Comparison of ENCODE assay signal across 8 mouse cellular contexts in the genomic region with DNA sequence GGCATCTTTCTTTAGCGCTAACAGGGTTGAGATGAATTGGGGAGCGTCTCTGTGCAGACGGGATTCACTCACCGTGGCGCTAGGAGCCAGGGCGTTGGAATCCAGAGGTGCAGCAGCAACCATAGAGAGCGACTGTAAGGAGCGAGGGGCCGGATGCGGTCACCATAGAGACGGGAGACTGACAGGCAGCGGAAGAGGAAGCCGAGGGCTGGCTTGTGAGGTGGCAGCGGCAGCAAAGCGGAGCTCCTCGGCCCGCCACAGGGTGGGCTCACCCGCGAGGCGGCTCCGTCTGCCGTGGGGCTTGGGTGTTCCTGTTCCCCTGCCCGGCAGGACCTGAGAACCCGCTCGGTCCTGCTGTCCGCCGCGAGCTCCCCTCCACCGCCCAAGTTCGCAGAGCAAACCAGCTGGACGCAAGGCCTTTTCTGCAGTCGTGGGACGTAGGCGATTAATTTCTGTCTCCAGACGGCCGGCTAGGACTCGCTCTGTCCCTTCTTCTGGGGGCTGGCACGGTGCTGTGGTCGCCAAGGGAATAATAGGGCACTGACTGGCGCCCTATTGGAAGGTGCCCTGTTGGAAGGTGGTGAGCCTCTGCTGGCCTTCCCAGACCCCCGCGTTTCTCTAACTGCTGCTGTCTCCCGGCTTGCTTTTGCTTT. TPM values are rescaled to one million over a fixed set of nuclear protein-coding genes. Genes with fewer than 3 reads are reported as not detected.
DNase-seq lines count a peak whose midpoint lies in the region; ATAC-seq and TF ChIP-seq lines count a peak whose summit lies in the region.

Chpf2 (plus strand) TSS at position 195 of the 653 bp plus-strand sequence.

- CTCF ChIA-PET in Patski (lab: Charles Lee): interaction anchor here (7.2 kb wide), 1 partner anchor 9 kb away, joined by 49 read pairs; no protein-coding TSS in a partner anchor

- peak; percentile 67 for ATAC-seq in Patski
- ATAC-seq in frontal cortex, adult (ENCODE audit: low TSS enrichment): peak; percentile 90

- POLR2A ChIA-PET in Patski (lab: Charles Lee): interaction anchor here (0.7 to 1.5 kb wide), 6 partner anchors 10 to 161 kb away, joined by 3 to 5 read pairs (median 4); partner anchors contain the start of gene Abcf2

- in situ Hi-C loops in Patski (cut with MboI; ENCODE audit: low pct_unique_long_range_greater_than_20kb): no loop called here

- peak within 1 kb of the TSS; percentile 89 for H3K4me3 ChIP-seq in hindbrain, embryonic 10.5 days

- H3K27me3 ChIP-seq in Patski: no peaks in the 10 kb centered on the region
- H3K27me3 ChIP-seq in hindbrain, embryonic 10.5 days (ENCODE audit: insufficient read depth, poor library complexity, severe bottlenecking): peaks cover 18% of the 10 kb centered on the region

- under 1% methylated on average over 43 of the region's 43 CpGs for WGBS in hindbrain, embryonic 10.5 days

- H3K36me3 ChIP-seq in hindbrain, embryonic 10.5 days: peaks cover 36% of the 10 kb centered on the region

- peaks cover 45% of the 10 kb centered on the region for H3K4me1 ChIP-seq in hindbrain, embryonic 10.5 days (replicated peaks)

- no peak for DNase-seq in Patski (ENCODE audit: low read depth, low spot score)
- peak; percentile 62 for DNase-seq in cerebellum, adult 8-10 months
- DNase-seq in hindbrain, embryonic 10.5 days (ENCODE audit: low spot score): peak; percentile 91
- DNase-seq in layer of hippocampus, postnatal 10 days (ENCODE audit: low spot score in 2 of 2): peak; percentile 77 to 83
- peak; percentile 86 for DNase-seq in lung, postnatal 25 days (ENCODE audit: low spot score)
- DNase-seq in retina, postnatal 7 days (ENCODE audit: low read depth, low spot score): peak; percentile 70
- peak; percentile 60 for DNase-seq in urinary bladder, adult 2 months (ENCODE audit: low spot score)

- H3K27ac ChIP-seq in hindbrain, embryonic 10.5 days: peak within 1 kb of the TSS; percentile 89

- H3K9me3 ChIP-seq in hindbrain, embryonic 10.5 days: no peaks in the 10 kb centered on the region

- no peak for TF ChIP-seq CTCF in Patski (IDR thresholded peaks at IDR 0.05)

RNA-seq across cellular contexts. Expression of gene Chpf2, which starts in this region (rescaled TPM):
- 52.0 TPM for polyA plus RNA-seq in Patski (2021)
- 16.5 and 19.3 TPM in 2 replicates for polyA plus RNA-seq in hindbrain, embryonic 10.5 days (2016; fragmentation: Nextera tagmentation; extraction: Ambion mirVana)
- total RNA-seq in layer of hippocampus, postnatal 10 days (2021): 10 to 100 TPM; 54.6 to 64.1 TPM
- 30.2 and 34.5 TPM in 2 replicates for polyA plus RNA-seq in urinary bladder, adult 2 months (2012; rRNA removed)
